Mouse (Mus musculus): Measurements from ENCODE around the gene Scn4a.

The Scn4a gene

DNA sequence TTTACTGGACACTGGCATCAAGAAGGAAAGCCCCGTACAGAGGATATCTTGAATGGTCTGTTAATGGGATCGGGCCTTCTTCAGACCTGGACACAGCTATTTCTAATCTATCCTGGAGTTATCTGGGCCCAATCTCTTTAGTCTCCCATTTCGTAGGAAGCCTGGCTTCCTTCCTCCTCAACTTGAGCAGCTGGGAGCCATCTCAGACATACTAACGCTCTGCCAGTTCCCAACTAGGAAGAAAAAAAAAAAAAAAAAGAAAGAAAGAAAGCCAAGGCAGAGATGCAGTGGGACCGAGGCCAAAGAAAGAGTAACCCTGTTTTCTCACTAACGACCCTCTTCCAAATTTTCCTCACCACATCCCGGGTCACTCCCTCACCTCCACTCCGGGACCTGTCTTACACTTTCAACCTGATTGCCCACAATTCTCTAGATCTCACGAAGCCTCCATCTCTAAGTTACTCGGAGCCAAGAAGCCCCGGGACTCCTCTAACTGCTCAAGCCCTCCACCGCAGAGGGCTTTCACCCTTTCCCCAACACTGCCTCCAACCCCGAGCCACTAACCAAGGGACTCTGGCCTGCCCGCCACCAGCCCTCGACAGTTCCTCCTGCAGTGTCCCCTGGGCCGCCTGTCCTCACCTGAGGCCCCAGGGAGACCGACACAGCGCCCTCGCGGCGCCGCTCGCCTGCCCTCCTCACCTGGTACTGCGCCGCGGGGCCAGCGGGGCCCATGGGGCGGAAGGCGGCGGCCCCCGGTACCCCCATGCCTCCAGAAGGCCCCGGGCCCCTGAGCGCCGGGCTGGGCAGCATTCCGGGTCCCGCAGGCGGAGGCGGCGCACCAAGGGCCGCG lies 81.1 kb downstream of the Scn4a start:
- DNase-seq = no peak

DNA sequence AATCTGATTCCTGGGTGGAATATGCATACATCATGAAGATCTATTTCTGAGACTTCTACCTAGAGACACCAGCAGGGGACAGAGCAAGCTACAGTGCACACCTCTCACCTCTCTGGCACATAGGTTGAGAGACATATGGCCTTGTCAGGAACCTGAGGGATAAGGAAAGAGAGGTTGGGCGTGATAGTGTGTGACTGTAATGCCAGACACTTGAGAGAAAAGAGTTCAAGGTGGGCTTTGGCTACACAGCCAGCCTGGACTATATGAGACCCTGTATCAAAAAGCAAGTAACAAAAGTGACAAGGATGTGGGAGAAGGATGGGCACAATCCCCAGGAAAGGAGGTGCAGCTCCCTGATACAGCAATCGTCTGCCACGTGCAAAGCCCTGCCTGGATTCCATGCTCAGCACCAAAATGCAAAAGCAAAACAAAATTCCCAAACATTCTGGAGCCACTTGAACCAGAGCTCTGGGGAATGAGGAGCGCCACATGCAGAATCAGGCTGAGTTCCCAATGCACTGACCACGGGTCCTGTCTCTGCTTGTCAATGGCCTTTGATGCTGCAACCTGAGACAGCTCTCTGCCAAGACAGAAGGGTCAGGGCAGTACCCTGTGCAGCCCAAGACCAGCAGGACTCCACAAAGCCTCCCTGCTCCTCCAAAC lies 81.8 kb downstream of the Scn4a start:
- DNase-seq = no peak

DNA sequence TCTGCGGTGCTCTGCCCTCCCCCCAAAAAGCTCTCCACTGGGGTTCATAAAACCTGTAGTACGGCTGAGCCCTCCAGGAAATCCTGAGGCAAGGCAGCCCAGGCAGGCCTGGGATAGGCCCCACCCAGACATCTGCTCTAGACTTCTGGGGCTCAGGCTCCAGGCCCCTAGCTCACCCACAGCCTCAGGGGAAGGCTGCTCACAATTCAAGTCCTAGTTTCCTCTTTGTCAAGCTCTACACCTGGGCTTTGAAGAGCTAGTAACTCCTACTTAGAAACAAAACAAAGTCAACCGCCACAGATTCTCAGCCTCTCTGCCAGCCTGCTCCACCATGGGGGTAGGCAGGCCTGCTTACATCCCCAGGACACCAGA lies 84.0 kb downstream of the Scn4a start:
- no peak for DNase-seq

Measured in right cerebral cortex, adult 18-20 months (tissue).